Mouse (Mus musculus): ENCODE results near the gene Cacna1c. TPM values are rescaled to one million over a fixed set of nuclear protein-coding genes. Genes with fewer than 3 reads are reported as not detected.

Gene Cacna1c
- polyA plus RNA-seq, 1 experiment from 2014 or later: 7.1 TPM

DNA sequence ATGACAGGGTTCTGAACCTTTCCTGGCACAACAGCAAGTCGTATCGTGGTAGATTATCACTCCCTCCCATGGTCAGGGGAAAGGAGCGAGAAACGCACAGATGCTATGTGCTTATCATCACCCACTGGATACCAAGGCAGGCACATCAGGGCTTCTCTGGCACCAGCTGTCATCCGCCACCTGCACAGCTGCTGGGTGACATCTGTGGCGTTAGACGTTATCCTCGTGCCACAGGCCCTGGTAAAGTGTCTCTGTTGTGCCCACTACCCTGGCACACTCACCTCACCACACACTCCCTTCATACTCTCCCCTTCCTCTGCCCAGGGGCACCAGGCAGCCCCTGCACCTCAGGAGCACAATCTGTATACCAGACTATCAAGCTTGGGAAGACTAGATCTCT is 137.8 kb downstream of the Cacna1c start:
- H3K4me2 ChIP-seq (ENCODE audit: low read length): no peak overlapping the region
- no peak overlapping the region for H3K4me3 ChIP-seq (replicated peaks; ENCODE audit: low read depth, low read length)
- H3K9me3 ChIP-seq (ENCODE audit: control insufficient read depth, low read length): no peaks in the 10 kb centered on the region
- H3K27ac ChIP-seq (replicated peaks; ENCODE audit: low read depth, low read length): 0 out of 2 replicates have a peak overlapping the region, but pooled peaks have one; percentile 13
- ATAC-seq (ENCODE audit: low FRiP score, low TSS enrichment): no peak
- H3K9ac ChIP-seq (replicated peaks; ENCODE audit: low read length): no peak overlapping the region
- peaks cover 2% of the 10 kb centered on the region; the same call in 1 of the 2 replicates for H3K4me1 ChIP-seq (ENCODE audit: control insufficient read depth, insufficient read depth, low read length)
- WGBS: 77% methylated on average over 8 of the region's 8 CpGs
- peaks cover 6% of the 10 kb centered on the region; the same call in 1 of the 2 replicates for H3K36me3 ChIP-seq (ENCODE audit: control insufficient read depth, insufficient read depth, low read length)
- no peak for DNase-seq
- no peaks in the 10 kb centered on the region for H3K27me3 ChIP-seq (ENCODE audit: control insufficient read depth, insufficient read depth, low read length)

DNA sequence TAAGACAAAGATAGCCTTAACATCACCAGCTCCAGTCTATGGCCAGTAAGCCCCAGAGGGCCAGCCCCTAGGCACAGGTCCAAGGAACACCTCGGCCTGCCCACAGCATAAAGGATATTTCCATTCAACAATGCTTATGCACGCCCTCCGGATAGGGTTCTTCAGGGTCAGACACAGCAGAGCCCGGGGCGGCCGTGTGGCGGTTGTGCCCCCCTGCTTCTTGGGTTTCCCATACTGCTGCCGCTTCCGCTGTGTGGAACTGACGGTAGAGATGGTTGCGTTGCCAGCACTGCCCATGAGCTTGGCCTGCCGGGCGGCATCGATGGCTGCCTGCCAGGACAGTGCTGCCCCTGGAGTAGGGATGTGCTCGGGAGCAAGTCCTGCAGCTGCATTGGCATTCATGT is 139.1 kb downstream of the Cacna1c start:
- H3K4me2 ChIP-seq (ENCODE audit: low read length): no peak overlapping the region
- no peak overlapping the region for H3K9ac ChIP-seq (replicated peaks; ENCODE audit: low read length)
- 68% methylated on average over 15 of the region's 15 CpGs for WGBS
- peaks cover 6% of the 10 kb centered on the region; the same call in 1 of the 2 replicates for H3K36me3 ChIP-seq (ENCODE audit: control insufficient read depth, insufficient read depth, low read length)
- peaks cover 2% of the 10 kb centered on the region; the same call in 1 of the 2 replicates for H3K4me1 ChIP-seq (ENCODE audit: control insufficient read depth, insufficient read depth, low read length)
- no peak overlapping the region for H3K27ac ChIP-seq (replicated peaks; ENCODE audit: low read depth, low read length)
- ATAC-seq (ENCODE audit: low FRiP score, low TSS enrichment) (peak; percentile 34; the same call in 1 of the 2 replicates), DNase-seq (peak; percentile 52)
- H3K9me3 ChIP-seq (ENCODE audit: control insufficient read depth, low read length): no peaks in the 10 kb centered on the region
- H3K27me3 ChIP-seq (ENCODE audit: control insufficient read depth, insufficient read depth, low read length): no peaks in the 10 kb centered on the region
- H3K4me3 ChIP-seq (replicated peaks; ENCODE audit: low read depth, low read length): no peak overlapping the region

DNA sequence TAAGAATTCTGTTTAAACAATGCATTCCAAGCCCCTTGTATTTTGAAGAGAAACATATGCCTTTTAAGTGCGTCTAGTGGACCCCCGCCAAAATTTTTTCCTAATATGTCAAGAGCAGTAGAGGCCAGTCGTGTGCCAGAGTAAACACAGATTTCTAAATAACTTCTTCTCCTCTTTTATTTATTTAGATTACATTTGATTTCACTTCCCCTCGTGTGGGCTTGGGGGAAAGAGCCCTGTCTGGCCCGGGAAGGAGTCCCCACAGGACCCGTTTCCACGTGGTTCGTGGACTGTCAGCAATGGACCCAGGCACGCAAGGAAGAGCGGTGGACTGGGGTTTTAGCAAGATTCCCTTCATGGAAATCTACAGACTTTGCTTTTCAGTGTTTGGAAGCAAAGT is 143.4 kb downstream of the Cacna1c start:
- H3K4me3 ChIP-seq (replicated peaks; ENCODE audit: low read depth, low read length): no peak overlapping the region
- no peak overlapping the region for H3K4me2 ChIP-seq (ENCODE audit: low read length)
- no peak overlapping the region for H3K27ac ChIP-seq (replicated peaks; ENCODE audit: low read depth, low read length)
- DNase-seq: no peak
- no peak overlapping the region for H3K9ac ChIP-seq (replicated peaks; ENCODE audit: low read length)
- peaks cover 2% of the 10 kb centered on the region; the same call in 1 of the 2 replicates for H3K4me1 ChIP-seq (ENCODE audit: control insufficient read depth, insufficient read depth, low read length)
- H3K36me3 ChIP-seq (ENCODE audit: control insufficient read depth, insufficient read depth, low read length): peaks cover 6% of the 10 kb centered on the region; the same call in 1 of the 2 replicates
- H3K9me3 ChIP-seq (ENCODE audit: control insufficient read depth, low read length): no peaks in the 10 kb centered on the region
- no peak for ATAC-seq (ENCODE audit: low FRiP score, low TSS enrichment)
- 85% methylated on average over 10 of the region's 10 CpGs for WGBS
- no peaks in the 10 kb centered on the region for H3K27me3 ChIP-seq (ENCODE audit: control insufficient read depth, insufficient read depth, low read length)

DNA sequence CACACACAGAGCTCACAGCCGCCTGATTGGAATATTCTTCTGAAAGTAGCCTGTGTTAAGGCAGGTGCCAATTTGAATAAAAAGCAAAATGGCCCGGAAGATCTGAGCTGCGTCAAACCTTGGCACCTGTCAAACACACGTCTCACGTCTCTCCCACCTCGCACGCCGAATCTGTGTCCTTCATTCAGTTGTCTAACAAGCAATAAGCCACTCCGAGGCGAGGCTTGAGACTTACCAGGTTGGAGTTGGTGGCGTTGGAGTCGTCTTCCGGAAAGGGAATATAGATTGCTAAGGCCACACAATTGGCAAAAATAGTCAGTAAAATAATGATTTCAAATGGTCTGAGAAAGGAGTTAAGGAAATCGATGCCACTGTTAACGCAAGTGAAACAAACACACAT is 143.9 kb downstream of the Cacna1c start:
- ATAC-seq (ENCODE audit: low FRiP score, low TSS enrichment): no peak
- Histone ChIP-seq H3K27ac (replicated peaks; ENCODE audit: low read depth, low read length) (no peak overlapping the region), H3K4me3 (replicated peaks; ENCODE audit: low read depth, low read length) (no peak overlapping the region), H3K27me3 (ENCODE audit: control insufficient read depth, insufficient read depth, low read length) (no peaks in the 10 kb centered on the region), H3K36me3 (ENCODE audit: control insufficient read depth, insufficient read depth, low read length) (peaks cover 6% of the 10 kb centered on the region; the same call in 1 of the 2 replicates), H3K9ac (replicated peaks; ENCODE audit: low read length) (no peak overlapping the region), H3K9me3 (ENCODE audit: control insufficient read depth, low read length) (no peaks in the 10 kb centered on the region), H3K4me1 (ENCODE audit: control insufficient read depth, insufficient read depth, low read length) (peaks cover 2% of the 10 kb centered on the region; the same call in 1 of the 2 replicates), H3K4me2 (ENCODE audit: low read length) (no peak overlapping the region)
- 89% methylated on average over 15 of the region's 15 CpGs for WGBS
- DNase-seq: no peak

DNA sequence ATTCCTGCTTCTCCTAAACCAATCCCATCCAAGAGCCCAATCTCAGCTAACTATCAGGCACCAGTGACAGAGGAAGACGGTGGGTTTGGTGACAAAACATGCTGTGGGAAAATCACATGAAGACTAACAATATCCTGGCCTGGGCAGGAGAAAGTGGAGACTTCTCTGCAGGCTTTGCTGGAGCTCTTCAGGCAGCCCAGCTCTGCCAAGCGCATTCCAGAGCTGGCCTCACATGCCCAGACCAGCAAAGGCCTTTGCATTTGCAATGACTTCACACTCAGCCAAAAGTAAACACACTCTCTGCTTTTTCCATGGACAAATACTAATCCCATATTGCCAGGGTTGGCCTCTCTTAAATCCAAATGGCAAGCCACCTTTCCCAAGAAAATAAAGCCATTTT is 144.5 kb downstream of the Cacna1c start:
- 85% methylated on average over 2 of the region's 2 CpGs for WGBS
- no peaks in the 10 kb centered on the region for H3K4me1 ChIP-seq (ENCODE audit: control insufficient read depth, insufficient read depth, low read length)
- ATAC-seq (ENCODE audit: low FRiP score, low TSS enrichment): no peak
- no peak overlapping the region for H3K27ac ChIP-seq (replicated peaks; ENCODE audit: low read depth, low read length)
- no peak overlapping the region for H3K9ac ChIP-seq (replicated peaks; ENCODE audit: low read length)
- DNase-seq: no peak
- no peaks in the 10 kb centered on the region for H3K9me3 ChIP-seq (ENCODE audit: control insufficient read depth, low read length)
- H3K36me3 ChIP-seq (ENCODE audit: control insufficient read depth, insufficient read depth, low read length): peaks cover 6% of the 10 kb centered on the region; the same call in 1 of the 2 replicates
- no peak overlapping the region for H3K4me2 ChIP-seq (ENCODE audit: low read length)
- no peak overlapping the region for H3K4me3 ChIP-seq (replicated peaks; ENCODE audit: low read depth, low read length)
- H3K27me3 ChIP-seq (ENCODE audit: control insufficient read depth, insufficient read depth, low read length): no peaks in the 10 kb centered on the region

DNA sequence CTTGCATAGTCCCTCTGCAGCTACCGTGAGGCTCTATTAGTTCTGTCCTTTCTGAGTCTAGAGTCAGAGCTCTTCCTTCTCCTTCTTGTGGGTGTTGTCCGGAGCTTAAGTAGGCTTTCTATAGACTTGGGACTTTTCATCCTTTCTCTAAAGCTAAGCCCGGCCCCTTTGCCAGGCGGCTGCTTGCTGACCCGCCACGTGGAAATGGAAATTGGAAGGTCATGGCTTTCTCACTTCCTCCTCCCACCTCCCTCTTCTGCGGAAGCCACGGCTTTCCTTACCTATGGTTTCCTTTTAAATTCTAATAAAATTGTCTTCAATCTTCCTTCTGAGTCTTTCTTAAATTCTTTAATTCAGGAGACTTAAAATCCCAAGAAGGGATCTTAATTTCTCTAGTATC is 148.9 kb downstream of the Cacna1c start:
- Histone ChIP-seq H3K4me2 (ENCODE audit: low read length) (no peak overlapping the region), H3K36me3 (ENCODE audit: control insufficient read depth, insufficient read depth, low read length) (no peaks in the 10 kb centered on the region), H3K4me3 (replicated peaks; ENCODE audit: low read depth, low read length) (no peak overlapping the region), H3K9me3 (ENCODE audit: control insufficient read depth, low read length) (no peaks in the 10 kb centered on the region), H3K27ac (replicated peaks; ENCODE audit: low read depth, low read length) (no peak overlapping the region), H3K27me3 (ENCODE audit: control insufficient read depth, insufficient read depth, low read length) (no peaks in the 10 kb centered on the region), H3K9ac (replicated peaks; ENCODE audit: low read length) (no peak overlapping the region), H3K4me1 (ENCODE audit: control insufficient read depth, insufficient read depth, low read length) (no peaks in the 10 kb centered on the region)
- no peak for DNase-seq
- no peak for ATAC-seq (ENCODE audit: low FRiP score, low TSS enrichment)
- WGBS: 41% methylated on average over 8 of the region's 8 CpGs

DNA sequence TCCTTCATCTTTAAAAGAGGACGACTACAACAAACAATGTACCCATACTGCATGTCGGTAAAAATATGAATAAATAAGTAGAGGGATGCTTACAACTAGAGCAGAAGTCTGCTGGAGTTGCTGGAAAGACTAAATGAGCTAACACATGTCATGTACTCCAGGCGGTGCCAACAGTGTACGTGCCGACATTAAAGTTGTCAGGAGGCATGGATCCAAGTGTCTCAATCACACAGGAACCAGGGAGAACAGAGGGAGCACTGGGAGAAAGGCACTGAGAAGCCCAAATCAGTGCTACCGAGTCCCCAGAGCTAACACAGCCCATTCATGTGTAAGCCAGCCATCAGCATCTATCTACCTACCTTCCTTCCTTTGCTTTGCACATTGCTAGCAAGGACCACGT is 150.7 kb downstream of the Cacna1c start:
- no peak for ATAC-seq (ENCODE audit: low FRiP score, low TSS enrichment)

DNA sequence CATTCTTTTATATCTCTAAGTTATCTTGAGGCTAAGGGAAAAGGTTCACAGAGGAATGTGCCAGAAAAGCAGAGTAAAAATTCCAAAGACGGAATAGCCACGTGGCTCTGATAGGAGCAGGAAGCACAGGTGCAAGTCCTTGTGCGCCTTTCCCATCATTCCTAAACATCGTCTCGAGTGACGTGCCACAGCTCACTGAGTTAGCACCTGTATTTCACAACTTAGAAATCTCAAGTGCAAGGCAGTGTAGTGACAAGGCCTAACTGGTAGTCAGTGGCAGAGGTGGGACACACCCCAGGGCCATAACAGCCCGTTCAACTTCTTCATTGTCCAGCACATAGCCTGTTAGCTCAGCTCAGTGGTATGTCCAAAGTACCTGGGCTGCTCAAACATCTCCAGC is 152.1 kb downstream of the Cacna1c start:
- H3K9ac ChIP-seq (replicated peaks; ENCODE audit: low read length): no peak overlapping the region
- no peak overlapping the region for H3K4me2 ChIP-seq (ENCODE audit: low read length)
- H3K27me3 ChIP-seq (ENCODE audit: control insufficient read depth, insufficient read depth, low read length): no peaks in the 10 kb centered on the region
- H3K27ac ChIP-seq (replicated peaks; ENCODE audit: low read depth, low read length): no peak overlapping the region
- no peaks in the 10 kb centered on the region for H3K9me3 ChIP-seq (ENCODE audit: control insufficient read depth, low read length)
- H3K4me1 ChIP-seq (ENCODE audit: control insufficient read depth, insufficient read depth, low read length): no peaks in the 10 kb centered on the region
- H3K36me3 ChIP-seq (ENCODE audit: control insufficient read depth, insufficient read depth, low read length): no peaks in the 10 kb centered on the region
- 92% methylated on average over 7 of the region's 7 CpGs for WGBS
- H3K4me3 ChIP-seq (replicated peaks; ENCODE audit: low read depth, low read length): no peak overlapping the region
- ATAC-seq (ENCODE audit: low FRiP score, low TSS enrichment) (no peak), DNase-seq (no peak)

More for the DNA sequence above, 150.7 kb downstream of the Cacna1c start:
- no peak for DNase-seq
- Histone ChIP-seq H3K4me2 (ENCODE audit: low read length) (no peak overlapping the region), H3K4me1 (ENCODE audit: control insufficient read depth, insufficient read depth, low read length) (no peaks in the 10 kb centered on the region), H3K36me3 (ENCODE audit: control insufficient read depth, insufficient read depth, low read length) (no peaks in the 10 kb centered on the region), H3K4me3 (replicated peaks; ENCODE audit: low read depth, low read length) (no peak overlapping the region), H3K27ac (replicated peaks; ENCODE audit: low read depth, low read length) (no peak overlapping the region), H3K9me3 (ENCODE audit: control insufficient read depth, low read length) (no peaks in the 10 kb centered on the region), H3K9ac (replicated peaks; ENCODE audit: low read length) (no peak overlapping the region), H3K27me3 (ENCODE audit: control insufficient read depth, insufficient read depth, low read length) (no peaks in the 10 kb centered on the region)
- 85% methylated on average over 7 of the region's 7 CpGs for WGBS

DNA sequence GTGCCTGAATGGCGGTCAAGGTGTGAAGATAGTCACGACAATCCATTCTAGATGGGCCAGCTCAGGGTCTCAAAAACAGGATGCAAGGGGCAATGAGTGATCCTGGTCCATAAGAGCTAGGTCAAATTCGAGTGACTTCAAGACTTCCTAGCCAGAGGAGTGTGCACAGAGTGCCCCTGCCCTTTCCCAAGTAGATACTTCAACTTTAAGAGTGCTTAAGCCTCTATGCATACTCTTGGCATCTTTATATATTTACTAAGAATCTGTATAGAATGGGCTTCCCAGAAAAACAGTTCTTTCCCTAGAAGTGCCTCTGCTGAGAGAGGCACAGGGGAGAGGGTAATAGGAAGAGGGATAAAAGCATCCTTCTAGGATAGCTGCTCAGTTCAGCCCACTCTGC is 153.4 kb downstream of the Cacna1c start:
- 91% methylated on average over 3 of the region's 3 CpGs for WGBS
- H3K4me3 ChIP-seq (replicated peaks; ENCODE audit: low read depth, low read length): no peak overlapping the region
- no peaks in the 10 kb centered on the region for H3K9me3 ChIP-seq (ENCODE audit: control insufficient read depth, low read length)
- no peak overlapping the region for H3K4me2 ChIP-seq (ENCODE audit: low read length)
- ATAC-seq (ENCODE audit: low FRiP score, low TSS enrichment) (no peak), DNase-seq (no peak)
- no peaks in the 10 kb centered on the region for H3K27me3 ChIP-seq (ENCODE audit: control insufficient read depth, insufficient read depth, low read length)
- H3K27ac ChIP-seq (replicated peaks; ENCODE audit: low read depth, low read length): no peak overlapping the region
- H3K4me1 ChIP-seq (ENCODE audit: control insufficient read depth, insufficient read depth, low read length): no peaks in the 10 kb centered on the region
- no peaks in the 10 kb centered on the region for H3K36me3 ChIP-seq (ENCODE audit: control insufficient read depth, insufficient read depth, low read length)
- H3K9ac ChIP-seq (replicated peaks; ENCODE audit: low read length): no peak overlapping the region

All from midbrain, embryonic 14.5 days (tissue).